Mouse (Mus musculus): ENCODE measurements around the gene Cstb.
"Not testable (repeated sequence)": the region's sequence is repeated elsewhere in the genome, so short reads cannot be mapped to it uniquely, and the experiment has no call there.

Gene Cstb

DNA sequence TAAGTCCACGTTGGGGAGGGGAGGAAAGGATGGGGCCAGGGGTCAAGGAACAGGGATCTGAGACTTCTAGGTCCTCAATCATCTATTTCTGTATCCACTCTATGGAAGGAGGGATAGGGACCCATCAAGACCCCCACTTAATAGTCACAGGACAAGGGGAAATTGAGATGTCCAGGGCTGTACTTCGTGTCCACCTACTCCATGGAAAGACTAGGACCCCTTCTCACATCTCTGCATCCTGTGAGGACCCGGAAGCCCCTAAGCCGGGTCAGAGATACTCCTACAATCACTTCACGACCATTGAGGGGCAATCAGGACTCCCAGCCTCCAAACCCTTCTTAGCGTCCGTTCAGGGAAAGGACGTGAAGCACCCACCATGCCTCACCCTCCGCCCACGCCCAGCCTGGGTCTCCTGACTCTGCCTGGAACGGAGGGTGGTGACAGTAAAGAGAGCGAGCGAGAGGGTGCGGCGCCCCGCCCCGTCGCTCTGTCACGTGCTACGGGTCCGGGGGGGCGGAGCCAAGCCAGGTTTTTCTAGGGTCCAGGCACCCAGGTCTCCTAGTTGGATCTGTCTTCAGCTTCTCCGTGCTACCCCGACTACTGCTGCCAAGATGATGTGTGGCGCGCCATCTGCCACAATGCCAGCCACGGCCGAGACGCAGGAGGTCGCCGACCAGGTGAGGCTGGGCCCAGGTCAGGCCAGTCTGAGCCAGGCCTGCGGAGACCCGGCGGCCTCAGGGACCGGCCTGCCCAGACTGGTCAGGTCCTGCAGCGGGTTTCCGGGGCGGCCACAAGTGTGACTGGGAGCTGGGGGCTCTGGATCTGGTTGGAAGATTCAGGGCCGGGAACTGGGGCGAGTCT, at the start of gene Cstb:
Cstb (plus strand) TSS at position 489 of the 861 bp plus-strand sequence.
- DNase-seq: peak; percentile 83

- no peak for DNase-seq
Measured at GRCm38 (mm10) chr10:78378516-78378915, 47.0 kb upstream of the Cstb start.

GRCm38 (mm10) chr10:78383567-78383966, 41.9 kb upstream of the Cstb start:
- no peak for DNase-seq

GRCm38 (mm10) chr10:78385520-78385919, 39.9 kb upstream of the Cstb start:
- DNase-seq: no peak

DNA sequence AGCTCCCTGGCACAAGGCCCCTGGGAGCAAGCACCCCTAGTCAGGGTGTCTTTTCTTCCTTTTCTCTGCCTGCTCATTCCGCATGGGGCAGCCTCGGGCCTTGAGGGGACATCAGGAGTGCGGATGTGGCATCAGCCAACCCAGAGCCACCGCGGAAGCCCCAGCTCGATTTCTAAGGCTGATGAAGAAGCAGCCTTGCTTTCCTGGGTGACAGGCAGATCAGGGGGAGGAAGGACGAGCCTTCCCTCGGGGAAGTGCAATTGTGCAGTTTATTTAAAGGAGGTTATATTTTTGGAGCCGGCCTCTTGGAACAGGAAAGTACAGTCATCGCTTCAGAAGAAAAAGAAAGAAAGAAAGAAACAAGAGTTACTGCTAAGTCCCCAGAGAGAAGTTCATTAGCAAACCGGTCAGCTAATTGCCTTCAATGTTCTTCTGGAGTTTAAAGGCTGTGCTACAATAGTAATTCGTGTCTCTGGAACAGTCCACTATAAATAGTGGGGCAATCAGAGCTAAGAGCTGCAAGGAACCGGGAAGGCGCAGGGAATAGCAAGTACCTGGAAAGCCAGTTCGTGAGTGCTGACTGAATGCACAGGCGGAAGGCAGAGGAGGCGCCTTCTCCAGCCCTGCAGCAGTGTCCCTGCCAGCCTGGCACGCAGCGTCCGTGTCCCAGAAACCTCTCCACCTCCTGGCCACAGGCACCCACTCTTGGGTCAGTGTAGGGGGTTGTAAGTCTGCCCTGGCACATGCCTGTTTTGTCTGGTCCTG, 37.1 kb upstream of the Cstb start:
- no peak for DNase-seq

GRCm38 (mm10) chr10:78390982-78391470, 34.4 kb upstream of the Cstb start:
- DNase-seq: no peak

DNA sequence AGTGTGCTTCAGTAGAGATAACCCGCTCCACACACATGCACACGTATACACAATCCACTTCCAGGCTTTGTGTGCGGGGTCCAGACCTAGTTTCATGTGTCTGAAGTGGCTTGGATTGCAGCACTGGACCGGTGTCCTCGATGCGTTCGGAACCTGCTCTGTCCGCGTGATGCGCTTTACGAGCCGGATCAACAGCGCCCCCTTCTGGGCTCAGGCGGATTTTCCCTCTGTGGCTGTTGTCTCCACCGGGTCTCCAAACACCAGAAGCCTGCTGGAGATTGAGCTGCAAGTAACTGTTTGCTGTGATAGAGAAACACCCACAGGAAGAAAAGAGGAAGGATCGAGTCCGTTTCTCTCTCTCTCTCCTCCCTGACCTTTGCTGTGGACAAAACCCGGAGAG, 33.4 kb upstream of the Cstb start:
- peak; percentile 85 for DNase-seq

GRCm38 (mm10) chr10:78395377-78395776, 30.1 kb upstream of the Cstb start:
- DNase-seq: no peak

GRCm38 (mm10) chr10:78395819-78396624, 29.4 kb upstream of the Cstb start:
- peak; percentile 95 for DNase-seq

GRCm38 (mm10) chr10:78396625-78396885, 28.9 kb upstream of the Cstb start:
- DNase-seq: no peak

DNA sequence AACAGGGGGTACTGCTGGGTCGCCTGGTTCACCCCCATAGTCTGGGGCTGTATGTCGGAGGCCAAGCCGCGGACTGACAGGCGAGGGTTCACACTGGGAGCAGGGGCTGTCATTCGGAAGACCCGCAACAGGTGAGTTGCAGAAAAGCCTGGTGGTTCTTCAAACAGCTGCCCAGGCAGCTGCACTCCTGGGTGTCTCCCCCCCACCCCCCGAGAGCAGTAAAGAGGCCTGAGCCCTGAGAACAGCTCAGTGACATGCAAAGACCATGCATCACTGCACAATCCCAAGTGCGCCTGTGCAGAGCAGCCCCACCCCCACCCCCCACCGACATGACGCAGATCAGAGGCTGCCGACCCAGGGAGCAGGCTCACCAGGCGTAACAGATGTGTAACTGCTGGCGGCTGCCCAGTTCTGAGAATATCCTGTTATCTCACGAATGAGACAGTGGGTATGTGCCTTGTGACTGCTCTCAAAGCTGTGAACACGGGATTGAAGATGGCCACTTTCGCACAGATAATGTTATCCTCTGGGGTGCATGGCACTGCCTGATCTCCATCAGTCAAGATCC, 26.3 kb upstream of the Cstb start:
- DNase-seq: peak; percentile 60

DNA sequence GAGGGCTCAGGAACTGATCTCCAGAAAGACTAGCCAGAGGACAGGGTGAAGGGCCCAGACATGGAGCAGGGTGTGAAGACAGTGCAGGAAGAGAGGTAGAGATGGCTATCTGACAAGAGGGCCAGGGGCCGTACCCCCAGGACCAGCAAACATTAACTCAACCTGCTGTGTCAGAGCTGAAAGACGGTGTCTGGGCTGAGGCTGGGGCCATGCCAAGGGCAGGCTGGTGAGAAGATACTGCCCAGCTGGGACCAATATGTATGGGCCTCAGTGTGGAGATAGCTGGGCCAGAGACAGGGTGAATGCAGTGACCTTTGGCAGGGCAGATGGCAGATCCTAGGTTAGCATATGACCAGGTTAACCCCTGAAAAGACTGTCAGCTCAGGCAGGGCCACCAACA, 24.3 kb upstream of the Cstb start:
- DNase-seq: no peak

- no peak for DNase-seq
Measured at GRCm38 (mm10) chr10:78402301-78402922, 23.1 kb upstream of the Cstb start.

DNA sequence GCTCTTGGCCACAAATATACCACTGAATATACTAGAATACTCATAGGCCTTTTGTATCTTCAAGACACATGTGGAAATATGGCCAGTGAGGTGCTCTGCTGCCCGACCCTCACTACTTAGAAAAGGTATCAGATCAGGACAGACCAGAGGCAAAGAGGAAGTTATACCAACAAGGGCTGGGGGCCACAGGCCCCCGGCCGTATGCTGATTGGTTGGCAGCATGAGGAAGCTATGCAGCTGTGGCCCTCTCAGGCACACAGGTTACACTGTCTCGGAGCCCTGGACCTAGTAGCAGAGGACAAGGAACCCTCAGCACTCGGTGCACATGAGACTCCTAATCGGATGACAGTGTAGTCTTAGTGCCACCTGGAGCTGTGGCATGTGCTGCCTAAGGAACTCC, 19.3 kb upstream of the Cstb start:
- DNase-seq: no peak

DNA sequence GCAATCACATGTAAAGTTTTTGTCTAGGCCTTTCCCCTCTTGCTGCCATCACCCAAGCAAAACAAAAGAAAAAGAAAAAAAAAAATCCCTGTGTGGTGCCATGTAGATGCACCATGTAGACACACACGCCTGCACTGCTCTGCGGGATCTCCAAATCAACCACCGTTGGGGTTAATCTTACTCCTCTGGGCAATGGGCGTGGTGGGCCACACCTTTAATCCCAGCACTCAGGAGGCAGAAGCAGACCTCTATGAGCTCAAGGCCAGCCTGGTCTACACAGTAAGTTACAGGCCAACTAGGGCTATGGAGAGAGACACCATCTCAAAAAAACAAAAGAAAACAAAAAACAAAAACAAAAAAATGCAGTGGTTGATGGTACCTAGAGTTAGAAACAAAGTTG, 18.3 kb upstream of the Cstb start:
- DNase-seq: no peak

DNA sequence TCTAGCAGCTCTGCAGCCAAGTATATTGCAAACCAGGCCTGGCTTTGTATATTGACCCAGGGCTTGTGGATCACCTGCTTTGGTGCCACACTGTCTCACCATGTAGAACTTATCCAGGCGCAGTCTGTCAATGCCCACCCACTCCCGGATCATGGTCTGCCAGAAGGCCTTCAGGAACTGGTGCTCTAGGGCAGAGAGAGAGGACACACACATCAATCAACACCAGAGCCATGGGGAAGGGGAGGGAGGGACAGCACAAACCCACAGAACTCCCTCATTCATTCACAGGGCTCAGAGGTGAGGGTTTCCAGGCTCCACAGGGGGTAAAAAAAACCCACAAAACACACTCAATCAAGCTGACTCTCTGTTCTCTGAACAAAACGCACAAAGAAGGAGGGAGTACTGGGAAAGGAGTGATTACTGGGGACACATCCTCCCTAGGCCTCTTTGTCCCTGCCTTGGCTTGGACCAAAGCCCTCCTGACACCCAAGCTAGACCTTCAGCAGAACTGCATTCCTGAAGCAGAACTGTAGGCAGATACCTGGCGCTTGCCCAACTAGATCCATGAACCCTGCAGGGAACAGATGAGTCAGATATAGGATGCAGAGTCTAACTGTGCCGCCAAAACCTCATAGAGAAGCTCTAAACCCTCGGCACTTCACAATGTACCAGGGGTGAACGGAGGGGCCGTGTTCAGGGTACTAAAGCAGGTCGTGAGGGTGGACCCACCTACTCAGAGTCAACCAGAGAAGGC, 16.3 kb upstream of the Cstb start:
- DNase-seq: no peak

GRCm38 (mm10) chr10:78411851-78412250, 13.6 kb upstream of the Cstb start:
- peak; percentile 15 for DNase-seq

GRCm38 (mm10) chr10:78412319-78413151, 12.9 kb upstream of the Cstb start, which contains the start of gene Rrp1:
Gene Rrp1, minus strand, starts transcription at chr10:78413043.
- DNase-seq: peak; percentile 96

DNA sequence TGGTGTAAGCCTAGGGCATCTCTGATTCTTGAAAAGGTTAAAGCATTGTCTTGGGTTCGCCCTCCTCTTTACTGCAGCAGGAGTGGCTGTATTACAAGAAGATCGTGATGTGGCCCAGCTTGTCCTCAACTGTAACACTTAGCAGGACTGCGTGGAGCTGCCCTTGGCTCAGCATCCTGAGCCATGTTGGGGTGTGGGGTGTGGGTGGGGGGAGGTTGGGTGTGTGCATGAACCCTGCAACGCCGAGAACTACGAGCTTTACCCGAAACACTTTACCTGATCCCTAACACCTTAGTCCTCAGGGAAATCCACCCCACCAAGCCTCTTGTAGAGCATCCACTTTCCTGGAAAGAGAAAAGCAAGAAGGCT, 12.3 kb upstream of the Cstb start:
- DNase-seq: no peak

GRCm38 (mm10) chr10:78414936-78415335, 10.5 kb upstream of the Cstb start:
- DNase-seq: not testable (repeated sequence)

GRCm38 (mm10) chr10:78417888-78418287, 7.6 kb upstream of the Cstb start:
- no peak for DNase-seq
